Mouse (Mus musculus) embryo, embryonic 11.5 days (tissue): ENCODE data around the gene Gcnt4.

ENCODE experiments used
- DNase-seq: peaks from one replicate; pipeline ENCODE4 v3.0.0-alpha.2; 2012; ENCODE audit warnings: low read depth, low spot score

Gcnt4 gene

DNA sequence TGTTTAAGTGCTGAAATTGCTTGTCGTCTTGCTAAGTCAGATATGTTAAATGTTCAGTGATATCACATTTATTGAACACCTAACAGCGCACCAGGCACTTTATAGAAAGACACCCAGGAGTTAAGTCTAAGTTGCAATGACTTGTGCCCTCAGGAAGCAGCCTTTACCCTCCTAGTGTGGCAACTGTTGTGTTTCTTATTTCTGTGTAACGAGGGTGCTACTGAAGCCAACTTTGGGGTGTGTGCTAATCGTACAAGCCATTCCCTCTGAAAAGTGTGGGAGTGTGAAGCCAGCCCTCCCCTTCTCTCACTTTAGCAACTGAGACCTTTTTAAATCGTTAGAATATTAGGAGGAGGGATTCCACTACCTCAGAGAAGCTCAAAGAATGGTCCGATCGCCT is 23.2 kb downstream of the Gcnt4 start:
- no peak for DNase-seq

DNA sequence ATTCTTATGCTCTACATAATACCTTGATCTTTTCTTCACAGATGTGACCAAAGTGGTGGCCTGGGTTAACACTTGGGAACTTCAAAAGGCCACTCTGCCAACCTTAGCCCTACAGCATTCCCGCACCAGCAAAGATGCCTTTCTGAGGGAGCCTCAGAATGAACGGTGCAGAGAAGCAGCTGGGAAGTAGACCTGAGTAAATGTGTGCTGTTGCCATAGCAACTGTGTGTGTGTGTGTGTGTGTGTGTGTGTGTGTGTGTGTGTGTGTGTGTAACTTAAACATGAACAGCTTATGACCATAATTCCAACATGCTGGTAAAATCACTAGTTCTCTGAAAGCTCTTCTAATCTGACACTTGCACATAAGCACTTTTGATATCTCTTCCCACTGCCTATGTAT is 27.4 kb downstream of the Gcnt4 start:
- no peak for DNase-seq

DNA sequence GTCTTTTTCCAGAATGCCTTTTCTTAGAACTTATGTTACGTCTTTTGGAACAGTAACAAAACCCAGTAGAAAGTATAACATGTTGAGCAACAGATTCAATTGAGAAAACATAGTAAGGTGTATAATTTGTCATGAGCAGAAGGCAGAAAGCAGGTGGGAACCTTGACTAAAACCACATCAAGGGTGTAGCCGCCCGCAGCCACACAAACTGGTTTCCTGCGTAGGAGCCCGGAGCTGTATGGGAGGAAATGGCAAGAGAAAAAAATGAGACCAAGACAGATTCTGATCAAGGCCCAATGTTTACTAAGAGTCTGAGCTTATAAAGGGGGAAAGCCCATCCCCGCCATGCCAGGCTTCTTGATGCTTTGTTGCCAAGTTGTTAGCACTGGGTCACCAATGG is 32.0 kb downstream of the Gcnt4 start:
- DNase-seq: no peak

DNA sequence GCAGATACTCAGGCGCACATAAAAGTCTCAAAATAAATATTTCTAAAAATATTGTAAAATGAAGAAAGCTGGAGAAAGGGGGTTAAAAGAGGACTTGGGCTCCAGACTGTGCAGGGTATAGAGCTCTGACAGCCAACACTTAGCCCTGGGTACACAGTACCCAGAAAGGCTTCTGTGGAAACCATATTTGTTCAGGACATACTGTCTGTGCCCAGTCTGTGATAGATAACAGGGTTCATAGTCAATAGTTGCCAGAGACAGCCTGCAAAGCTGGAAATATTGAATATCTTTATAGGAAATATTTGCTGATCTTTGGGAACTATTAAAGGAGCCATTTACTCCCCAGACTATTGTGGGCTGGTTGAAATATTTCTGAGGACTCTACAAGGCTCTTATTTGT is 35.5 kb downstream of the Gcnt4 start:
- DNase-seq: no peak

DNA sequence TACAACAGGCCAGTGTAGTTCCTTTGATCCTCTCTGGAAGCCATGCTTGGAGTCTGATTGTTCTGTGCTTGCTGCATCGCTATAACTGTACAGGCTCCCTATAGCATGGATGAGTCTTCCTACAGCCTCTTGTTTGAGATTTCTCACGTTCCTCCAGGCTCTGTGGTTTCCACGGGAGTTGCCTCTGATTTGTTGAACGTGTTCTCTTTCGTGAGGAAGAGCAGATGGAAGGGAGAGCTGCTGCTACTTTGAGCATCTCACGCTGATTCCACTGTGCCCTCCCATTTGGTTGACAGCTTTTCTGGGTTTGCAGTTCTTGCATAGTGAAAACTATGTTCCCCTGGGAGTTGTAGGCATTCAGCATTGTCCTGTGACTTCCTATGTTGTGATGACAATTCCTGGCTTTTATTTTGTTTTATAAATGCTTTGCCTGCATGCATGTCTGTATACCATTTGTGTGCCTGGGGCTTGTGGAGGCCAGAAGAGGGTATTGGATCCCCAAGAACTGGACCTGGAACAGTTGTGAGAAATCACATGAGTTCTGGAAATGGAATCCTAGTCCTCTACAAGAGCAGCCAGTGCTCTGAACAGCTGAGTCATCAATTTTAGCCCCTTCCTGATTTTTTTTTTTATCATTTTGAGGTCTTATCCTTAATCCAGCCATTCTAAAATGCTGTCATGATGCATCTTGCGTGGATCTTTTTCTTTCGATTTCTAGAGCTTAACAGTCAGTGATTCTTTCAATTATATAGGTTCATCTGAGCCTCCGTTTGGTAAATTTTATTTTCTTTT is 37.1 kb downstream of the Gcnt4 start:
- DNase-seq: no peak

DNA sequence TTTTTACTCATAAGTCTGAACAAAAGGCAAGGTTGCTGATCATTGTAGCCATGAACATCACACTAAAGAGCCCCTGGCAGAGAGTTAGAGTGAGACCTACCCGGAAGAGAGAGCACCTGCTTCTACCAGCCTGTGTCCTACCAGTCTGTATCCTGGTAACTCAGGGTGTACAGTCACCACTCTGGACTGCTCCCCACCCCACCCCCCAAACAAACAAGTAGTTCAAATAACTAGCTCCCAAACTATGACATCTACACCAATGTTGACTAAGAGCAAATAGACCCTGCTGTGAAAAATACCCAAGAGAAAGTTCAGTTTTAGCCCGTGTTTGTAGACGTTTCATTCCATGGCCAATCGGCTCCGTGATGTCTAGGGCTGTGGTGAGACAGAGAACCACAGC is 38.3 kb downstream of the Gcnt4 start:
- DNase-seq: no peak

DNA sequence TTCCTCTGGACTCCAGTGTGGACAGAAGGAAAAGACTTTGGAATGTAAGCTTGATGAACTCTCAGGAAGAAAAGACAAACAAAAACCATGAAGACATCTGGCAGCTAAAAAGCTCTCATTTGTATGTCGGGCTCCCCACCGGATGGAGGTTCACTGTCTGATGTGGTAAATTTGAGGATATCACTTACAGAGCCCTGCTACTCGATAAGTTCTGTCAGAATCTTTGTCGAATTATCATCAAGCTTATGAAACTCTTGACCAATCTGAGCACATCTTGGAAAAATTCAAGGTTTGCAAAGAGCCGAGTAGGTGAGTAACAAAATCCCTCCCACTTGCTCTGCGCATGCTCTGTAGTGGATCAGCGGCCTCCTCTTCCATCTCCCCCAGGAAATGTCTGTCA is 40.5 kb downstream of the Gcnt4 start:
- no peak for DNase-seq

DNA sequence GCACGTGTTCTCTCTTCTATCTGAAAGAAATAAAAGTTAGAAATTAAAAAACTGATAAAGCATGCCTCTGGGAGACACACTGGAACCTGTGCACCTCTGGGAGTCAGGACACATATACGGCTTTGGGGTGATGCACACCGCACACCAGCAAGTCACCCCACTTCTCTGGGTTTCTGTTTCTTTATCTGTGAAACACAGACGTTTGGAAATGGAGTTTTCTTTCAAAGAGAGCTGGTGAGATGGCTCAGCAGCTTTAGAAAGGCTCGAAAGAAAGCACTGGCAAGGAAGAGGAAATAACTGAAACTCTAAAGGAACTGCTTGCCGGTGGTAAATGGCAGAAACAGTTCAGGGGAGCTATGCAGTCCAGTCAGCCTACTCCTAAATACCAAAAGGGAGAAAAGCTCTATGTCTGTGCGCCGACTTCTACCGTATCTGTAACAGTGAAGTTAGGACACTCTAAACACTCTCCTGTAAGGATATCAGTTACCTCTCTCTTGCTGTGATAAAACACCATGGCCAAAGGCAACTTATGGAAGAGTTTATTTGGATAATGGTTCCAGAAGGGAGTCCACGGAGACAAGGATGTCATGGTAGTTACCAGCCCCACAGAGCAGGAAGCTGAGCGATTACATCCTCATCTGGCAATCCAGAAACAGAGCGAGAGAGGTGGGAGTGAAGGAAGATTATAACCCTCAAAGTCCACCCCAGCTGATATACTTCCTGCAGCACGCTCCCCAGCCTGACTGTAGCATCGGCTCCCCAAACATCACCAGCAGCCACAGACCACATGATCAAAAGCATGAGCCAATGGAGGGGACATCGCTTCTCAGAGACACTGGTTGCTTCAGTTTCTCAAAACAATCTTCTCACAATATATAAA is 42.0 kb downstream of the Gcnt4 start:
- no peak for DNase-seq

DNA sequence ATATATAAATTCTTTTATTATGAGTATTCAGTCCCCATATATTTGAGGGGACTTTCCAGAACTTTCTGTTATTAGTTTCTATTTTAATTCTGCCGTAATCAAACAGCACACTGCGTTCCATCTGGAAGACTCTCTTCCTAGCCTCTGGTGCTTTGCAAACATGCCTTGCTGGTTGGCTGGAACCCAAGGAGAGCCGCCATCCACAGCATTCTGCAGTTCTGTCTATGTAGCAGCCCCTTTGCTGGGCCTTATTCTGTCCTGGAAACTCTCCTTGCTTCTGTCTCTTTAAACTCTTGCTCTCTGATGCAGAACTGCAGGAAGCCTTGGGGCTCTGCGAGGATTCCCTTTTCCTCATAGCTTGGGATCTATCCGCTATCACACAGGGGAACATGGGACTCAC is 42.6 kb downstream of the Gcnt4 start:
- DNase-seq: no peak

DNA sequence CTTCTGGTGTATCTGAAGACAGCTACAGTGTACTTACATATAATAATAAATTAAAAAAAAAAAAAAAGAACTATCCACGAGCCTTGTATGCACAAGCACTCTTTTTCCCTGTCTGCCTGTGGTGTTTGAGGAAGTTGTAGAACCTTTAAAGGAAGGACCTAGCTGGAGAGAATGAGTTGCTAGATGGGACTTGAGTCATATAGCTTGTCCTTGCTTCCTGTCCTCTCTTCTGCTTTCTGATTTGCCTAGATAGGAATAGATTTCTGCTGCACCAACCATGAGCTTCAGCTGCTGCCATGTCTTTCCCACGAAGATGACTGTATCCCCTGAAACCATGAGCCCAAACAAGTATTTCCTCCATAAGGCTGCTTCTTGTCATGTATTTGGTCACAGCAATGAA is 43.3 kb downstream of the Gcnt4 start:
- DNase-seq: no peak

DNA sequence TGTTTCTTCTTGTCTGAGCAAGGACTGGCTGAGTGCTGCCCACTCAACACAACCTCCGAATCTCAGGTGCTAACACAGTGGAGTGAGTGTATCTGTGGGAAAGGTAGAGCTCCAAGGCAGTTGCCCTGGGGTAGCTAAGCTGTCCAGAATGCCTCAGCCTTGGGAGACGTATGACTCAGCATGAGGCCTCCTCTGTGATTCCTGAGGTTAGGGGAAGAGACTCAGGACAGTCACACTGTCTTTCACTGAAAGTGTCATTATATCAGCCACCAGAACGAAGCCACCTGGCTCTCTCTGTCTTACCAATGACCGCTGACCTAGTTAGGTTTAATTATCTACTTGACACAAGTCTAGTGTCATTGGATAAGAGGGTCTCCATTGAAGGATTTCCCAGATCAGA is 46.6 kb downstream of the Gcnt4 start:
- no peak for DNase-seq

DNA sequence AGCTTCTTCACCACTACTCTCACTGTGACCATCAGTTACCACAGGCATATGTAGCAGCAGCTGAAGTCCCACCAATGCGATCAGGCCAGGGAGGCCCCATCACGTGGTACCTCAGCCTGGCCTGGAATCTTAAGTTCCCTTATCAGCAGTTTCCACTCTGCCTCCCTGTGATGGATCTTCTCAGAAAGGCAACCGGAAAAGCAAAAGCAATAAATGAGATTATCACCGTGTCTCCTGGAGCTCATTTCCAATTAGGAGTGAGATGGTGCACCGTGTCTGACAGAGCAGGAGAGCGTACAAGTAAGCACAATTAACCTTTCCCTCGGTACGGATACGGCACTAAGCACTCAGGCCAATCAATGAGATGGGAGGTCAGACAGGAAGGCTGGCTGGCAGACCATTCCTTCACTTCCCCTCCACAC is 47.4 kb downstream of the Gcnt4 start:
- no peak for DNase-seq

DNA sequence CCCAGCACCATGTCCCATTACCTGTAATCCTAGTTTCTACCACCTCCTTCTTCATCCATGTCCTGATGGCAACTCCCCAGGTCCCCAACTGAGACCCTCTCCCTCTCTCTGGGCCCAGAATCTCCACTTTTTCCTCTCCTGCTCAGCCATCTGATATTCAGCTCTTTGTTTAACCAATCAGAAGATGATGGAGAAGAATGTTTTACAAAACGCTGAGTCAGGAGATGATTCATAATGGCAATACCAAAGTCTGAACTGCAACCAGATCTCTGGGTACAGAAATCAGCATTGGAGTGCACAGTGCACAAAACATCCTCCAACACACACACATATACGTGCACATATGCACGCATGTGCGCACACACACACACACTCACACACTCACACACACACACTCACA is 48.8 kb downstream of the Gcnt4 start:
- no peak for DNase-seq

DNA sequence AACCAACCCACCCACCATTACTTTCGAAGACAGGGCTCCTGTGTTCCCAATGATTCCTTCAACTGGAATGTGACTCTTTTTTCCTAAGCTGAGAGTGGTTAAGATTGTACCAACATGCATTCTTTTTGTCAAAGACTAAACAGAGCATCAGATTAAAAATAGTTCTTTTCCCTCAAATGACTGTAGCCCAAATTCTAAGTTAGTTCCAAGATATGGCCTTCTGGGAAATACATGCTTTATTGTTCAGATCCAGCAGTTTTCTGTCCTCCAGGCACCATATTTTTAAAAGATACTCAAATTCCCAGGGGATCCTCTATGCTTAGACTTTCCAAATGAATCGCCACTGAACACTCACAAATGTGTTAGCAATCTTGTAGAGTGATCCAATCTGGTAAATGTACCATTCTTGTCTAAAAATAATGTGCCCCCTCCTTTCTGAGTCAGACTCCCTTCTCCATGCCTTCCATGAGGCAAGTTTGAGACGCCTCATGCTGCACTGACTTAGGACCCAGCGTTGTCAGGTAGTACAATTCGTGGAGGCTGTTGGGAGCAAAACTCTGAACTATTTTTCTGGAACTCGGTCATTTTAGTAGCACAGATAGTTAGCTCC is 52.6 kb downstream of the Gcnt4 start:
- DNase-seq: no peak

DNA sequence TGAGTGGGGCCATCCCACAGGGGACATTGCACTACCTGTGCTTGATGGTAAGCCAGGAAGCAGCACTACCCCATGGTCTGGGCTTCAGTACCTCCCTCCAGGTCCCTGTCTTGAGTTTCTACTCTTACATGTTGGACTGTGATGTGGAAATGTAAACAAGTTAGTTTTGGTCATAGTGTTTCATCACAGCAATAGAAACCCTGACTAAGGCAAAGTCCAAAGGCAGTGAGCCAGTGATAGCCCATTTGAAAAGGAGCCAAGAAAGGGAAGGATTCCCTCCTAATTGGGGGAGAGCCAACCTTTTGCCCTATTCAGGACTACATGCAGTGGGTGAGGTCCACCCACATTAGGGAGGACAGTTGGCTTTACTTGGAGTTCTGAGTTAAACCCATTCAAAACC is 56.1 kb downstream of the Gcnt4 start:
- DNase-seq: no peak

DNA sequence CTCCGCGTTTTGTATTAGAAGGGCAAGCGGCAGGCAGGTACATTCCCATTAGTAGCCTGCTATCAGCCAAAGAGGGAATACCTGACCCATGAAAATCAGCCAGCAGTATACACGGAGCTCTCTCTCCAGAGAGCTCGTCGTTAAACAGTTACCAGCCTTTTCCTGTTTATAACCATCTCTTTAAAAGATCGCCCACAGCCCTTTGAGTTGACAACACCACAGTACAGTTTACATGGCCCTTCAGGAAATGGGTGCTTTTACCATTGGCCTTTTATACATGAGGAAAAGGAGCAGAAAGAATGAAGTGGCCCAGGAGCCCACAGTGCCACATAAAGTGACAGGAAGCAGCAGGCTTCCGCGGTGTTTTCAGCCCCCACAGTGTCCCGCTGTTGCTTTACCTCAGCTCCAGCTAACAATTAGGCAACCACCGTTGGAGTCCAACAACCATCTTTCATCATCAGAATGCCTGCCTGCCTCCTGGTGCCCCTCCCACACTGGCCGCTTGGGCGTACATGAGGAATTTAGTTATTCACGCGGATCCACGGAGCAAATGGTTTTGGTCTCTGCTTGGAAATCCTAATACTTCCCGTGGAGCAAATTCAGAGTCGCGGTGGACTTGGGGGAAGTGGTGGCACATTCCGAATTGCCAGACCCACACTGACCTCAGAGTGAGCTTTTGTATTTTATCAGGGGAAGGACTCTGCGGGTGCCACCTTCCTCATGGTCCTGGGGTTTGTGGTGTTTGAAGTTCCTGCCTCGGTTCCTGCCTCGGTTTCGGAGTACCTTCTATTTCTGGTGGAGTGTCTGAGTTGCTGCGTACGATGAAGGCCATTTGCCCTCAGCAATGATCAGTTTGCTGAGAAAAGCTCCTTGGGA is 59.0 kb downstream of the Gcnt4 start:
- DNase-seq: no peak

DNA sequence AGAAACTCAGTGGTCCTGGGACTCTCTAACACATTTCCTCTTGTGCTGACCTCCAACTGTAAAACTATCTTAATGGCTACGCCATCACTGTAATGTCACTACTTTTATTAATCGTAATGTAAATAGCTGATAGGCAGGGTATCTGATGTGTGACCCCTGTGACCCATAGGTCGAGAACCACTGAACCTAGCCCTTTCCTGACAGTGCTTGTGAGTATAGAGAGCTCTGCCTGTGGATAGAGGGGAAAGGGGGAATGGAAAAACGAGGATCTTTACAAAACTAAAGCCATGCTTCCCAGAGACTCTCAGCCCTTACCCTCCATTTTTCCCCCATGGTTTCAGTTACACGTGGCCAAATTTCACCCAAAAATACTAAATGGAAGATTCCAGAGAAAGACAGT is 60.2 kb downstream of the Gcnt4 start:
- no peak for DNase-seq

DNA sequence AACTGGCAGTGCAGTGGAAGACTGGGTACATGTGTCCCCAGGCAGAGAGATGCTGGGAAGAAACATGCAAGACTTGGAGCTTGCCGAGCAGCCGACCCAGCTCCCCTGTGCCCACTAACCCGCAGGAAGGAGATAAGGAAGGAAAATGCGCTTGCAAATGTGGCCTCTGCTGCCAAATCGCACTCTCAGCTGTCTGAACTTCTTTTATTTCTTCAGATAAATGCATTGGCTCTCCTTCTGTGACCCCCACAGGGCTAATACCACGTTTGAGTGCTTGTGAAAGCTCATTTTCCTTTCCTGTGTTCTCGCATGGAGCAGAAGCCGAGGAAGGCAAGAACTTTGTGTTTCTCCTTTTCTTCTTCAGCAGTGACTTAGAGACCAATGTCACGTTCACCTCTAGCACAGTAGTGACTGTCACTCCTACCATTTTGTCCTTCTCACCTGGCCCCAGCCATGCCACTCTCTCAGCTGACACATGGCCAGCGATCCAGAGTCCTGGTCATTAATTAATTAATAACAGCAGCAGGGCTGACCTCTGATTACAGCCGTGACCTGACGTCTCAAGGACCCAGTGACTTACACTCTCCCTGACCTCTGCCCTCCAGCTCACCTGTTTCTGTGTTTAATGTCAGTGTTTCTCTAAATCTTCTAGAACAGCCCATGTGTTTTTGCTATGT is 61.2 kb downstream of the Gcnt4 start:
- DNase-seq: no peak

DNA sequence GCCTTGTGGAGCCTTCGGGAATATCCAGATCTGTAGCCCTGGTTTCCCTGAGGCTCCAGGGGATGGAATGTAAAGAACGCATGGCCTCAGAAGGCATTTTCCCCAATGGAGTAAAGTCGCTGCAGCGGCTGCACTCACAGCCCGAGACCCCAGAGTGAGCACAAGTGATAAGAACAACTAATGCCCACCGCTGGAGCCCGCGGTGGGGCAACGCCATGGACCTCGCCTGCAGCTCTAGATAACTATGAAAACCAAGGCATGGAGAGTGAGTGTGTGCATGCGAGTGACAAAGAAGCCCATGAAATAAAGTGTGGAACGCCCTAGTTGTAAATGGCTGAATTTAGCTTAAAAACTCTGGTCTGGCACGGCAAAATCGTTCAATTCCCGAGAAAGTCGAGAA is 64.6 kb downstream of the Gcnt4 start:
- no peak for DNase-seq

DNA sequence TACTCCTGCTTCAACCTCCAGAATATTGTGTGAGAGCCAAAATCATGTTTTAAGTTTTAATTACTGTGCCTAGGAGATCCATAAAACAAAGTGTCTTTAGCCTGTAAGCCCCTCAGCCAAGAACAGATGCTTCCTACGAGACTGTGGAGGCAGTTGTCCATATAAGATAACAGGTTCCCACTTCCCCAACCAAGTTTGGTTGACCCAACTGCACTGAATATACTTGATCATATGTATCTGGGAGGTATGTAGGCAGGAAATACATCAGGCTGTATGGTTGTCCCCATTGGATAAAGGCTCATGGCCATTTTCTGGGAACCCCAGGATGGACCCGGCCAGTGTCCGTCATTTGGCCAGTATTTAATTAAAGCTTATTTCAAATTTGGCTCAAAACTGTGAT is 65.6 kb downstream of the Gcnt4 start:
- DNase-seq: no peak
